Mouse (Mus musculus) megakaryocyte, adult 5-6 weeks (primary cell): ENCODE measurements at regions not wholly inside any gene's neighbourhood (a gene's known extent, or its start where the extent isn't known, plus 50 kb on each side); places are given as distances from the start of the nearest gene placed in this dataset.
A peak's percentile ranks its signal among the peaks of the same experiment; 100 is the strongest.

Experiments used
- ATAC-seq: 2 replicates; pipeline ENCODE4 v1.8.0; 2016; ENCODE audit warnings: mild to moderate bottlenecking, inconsistent platforms; ENCODE audit not compliant: poor library complexity, severe bottlenecking

GRCm38 (mm10) chr5:147794711-147795532 is 65.3 kb upstream of the Pomp start:
- no peak for ATAC-seq

- peak; percentile 63 for ATAC-seq
Observed at GRCm38 (mm10) chr5:147793059-147793458, 67.2 kb upstream of the Pomp start.

- ATAC-seq: no peak
Observed at GRCm38 (mm10) chr5:147792638-147793037, 66.8 kb upstream of the Flt1 start.

DNA sequence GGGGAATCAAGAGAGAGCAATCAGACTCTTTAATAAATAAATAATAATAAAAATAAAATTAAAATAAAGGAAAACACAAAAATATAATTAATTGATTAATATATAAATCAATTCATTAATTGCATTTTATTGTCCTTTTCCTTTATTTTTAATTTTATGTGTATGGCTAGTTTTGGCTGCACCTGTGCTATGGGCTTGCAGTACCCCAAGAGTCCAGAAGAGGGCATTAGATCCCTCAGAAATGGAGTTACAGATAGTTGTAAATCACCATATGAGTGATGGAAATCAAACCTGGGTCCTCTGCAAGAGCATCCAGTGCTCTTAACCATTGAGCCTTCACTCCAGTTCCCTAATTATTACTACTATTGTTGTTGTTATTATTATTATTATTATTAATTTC is 65.3 kb upstream of the Flt1 start:
- ATAC-seq: no peak

- ATAC-seq: no peak
Observed at GRCm38 (mm10) chr5:147788496-147788895, 62.7 kb upstream of the Flt1 start.

- peak; percentile 68 for ATAC-seq
Observed at GRCm38 (mm10) chr5:147786857-147787256, 61.0 kb upstream of the Flt1 start.

- no peak for ATAC-seq
Observed at GRCm38 (mm10) chr5:147784159-147784558, 58.3 kb upstream of the Flt1 start.

DNA sequence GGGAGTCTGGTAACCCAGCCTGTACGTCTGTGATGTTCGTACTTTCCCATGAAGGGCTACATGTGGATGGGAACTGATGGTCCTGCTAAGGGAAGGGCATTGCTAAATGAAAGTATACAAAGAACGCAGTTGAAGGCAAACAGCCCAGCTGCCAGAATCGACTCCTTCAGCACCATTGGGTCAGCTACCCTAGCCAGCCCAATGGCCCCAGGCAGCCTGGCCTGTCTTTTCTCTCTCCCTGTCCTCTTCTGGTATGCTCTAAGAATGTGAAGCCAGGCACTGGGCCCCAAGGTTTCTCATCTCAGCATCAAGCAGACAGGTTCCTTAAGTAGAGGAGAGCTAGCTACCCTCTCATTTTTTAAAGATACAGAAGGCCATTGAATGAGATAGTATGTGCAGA is 57.7 kb upstream of the Flt1 start:
- ATAC-seq: no peak

DNA sequence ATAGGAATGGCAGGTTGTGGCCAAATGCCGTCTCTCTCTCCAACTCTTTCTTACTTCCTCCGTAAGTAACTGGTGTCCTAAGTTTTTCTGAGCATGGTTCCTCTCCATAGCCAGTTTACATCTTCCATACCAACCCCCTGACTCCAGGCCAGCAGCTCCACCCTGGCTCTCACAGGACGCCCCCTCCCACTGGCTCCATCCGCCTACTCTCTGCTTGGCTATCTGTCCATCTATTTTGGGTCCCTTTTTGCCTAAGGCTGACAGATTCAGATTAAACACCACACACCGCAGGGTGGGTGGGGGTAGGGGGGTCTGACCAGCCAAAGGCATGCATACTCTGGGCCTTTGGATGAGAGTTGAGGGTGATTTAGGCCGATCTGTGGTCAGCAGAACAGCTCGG is 57.0 kb upstream of the Flt1 start:
- no peak for ATAC-seq

GRCm38 (mm10) chr5:147782241-147782681 is 56.5 kb upstream of the Flt1 start:
- no peak for ATAC-seq

GRCm38 (mm10) chr5:147781215-147781614 is 55.4 kb upstream of the Flt1 start:
- ATAC-seq: no peak

DNA sequence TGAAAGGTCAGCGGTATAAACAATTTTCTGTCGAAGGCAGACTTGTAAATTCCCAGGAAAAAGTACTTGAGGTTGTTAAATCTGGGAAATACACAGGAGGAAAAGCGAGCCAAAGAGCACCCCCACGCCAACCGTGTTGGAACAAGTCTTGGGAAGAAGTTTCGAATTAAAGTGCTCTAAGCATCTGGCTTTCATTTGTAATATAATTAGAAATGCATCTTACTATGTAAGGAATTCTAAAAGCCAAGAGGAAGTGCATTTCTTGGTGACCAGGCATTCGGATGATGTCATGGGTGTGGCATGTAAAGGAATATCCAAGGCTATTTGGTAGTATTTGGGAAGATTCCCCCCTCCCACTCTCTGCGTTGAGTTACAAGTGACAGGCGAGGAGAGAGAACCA is 52.7 kb upstream of the Flt1 start:
- ATAC-seq: no peak
